Mouse (Mus musculus): ENCODE results near the gene Hspa5.
"Not testable (repeated sequence)": the region's sequence is repeated elsewhere in the genome, so short reads cannot be mapped to it uniquely, and the experiment has no call there.

Gene Hspa5

GRCm38 (mm10) chr2:34754551-34755358 is 17.0 kb upstream of the Hspa5 start, which contains the start of gene Gapvd1:
Gapvd1 (minus strand) TSS chr2:34755232.
- Histone ChIP-seq H3K27me3 (ENCODE audit: control insufficient read depth, insufficient read depth, low read length, poor library complexity, severe bottlenecking) (no peaks in the 10 kb centered on the region), H3K36me3 (ENCODE audit: control insufficient read depth, insufficient read depth, low read length, poor library complexity, severe bottlenecking) (no peaks in the 10 kb centered on the region)
- DNase-seq (ENCODE audit: low read depth, low spot score) = peak; percentile 52

GRCm38 (mm10) chr2:34757341-34757740 is 14.4 kb upstream of the Hspa5 start:
- no peaks in the 10 kb centered on the region for H3K27me3 ChIP-seq (ENCODE audit: control insufficient read depth, insufficient read depth, low read length, poor library complexity, severe bottlenecking)
- no peaks in the 10 kb centered on the region for H3K36me3 ChIP-seq (ENCODE audit: control insufficient read depth, insufficient read depth, low read length, poor library complexity, severe bottlenecking)
- no peak for DNase-seq (ENCODE audit: low read depth, low spot score)

- H3K36me3 ChIP-seq (ENCODE audit: control insufficient read depth, insufficient read depth, low read length, poor library complexity, severe bottlenecking); DNase-seq (ENCODE audit: low read depth, low spot score); H3K27me3 ChIP-seq (ENCODE audit: control insufficient read depth, insufficient read depth, low read length, poor library complexity, severe bottlenecking): not testable (repeated sequence)
Measured at GRCm38 (mm10) chr2:34761272-34761671, 10.5 kb upstream of the Hspa5 start.

GRCm38 (mm10) chr2:34762174-34762573 is 9.6 kb upstream of the Hspa5 start:
- no peaks in the 10 kb centered on the region for H3K27me3 ChIP-seq (ENCODE audit: control insufficient read depth, insufficient read depth, low read length, poor library complexity, severe bottlenecking)
- H3K36me3 ChIP-seq (ENCODE audit: control insufficient read depth, insufficient read depth, low read length, poor library complexity, severe bottlenecking) = no peaks in the 10 kb centered on the region
- no peak for DNase-seq (ENCODE audit: low read depth, low spot score)

- no peaks in the 10 kb centered on the region for H3K27me3 ChIP-seq (ENCODE audit: control insufficient read depth, insufficient read depth, low read length, poor library complexity, severe bottlenecking)
- DNase-seq (ENCODE audit: low read depth, low spot score) = no peak
- H3K36me3 ChIP-seq (ENCODE audit: control insufficient read depth, insufficient read depth, low read length, poor library complexity, severe bottlenecking) = no peaks in the 10 kb centered on the region
Measured at GRCm38 (mm10) chr2:34762872-34763271, 8.9 kb upstream of the Hspa5 start.

- no peaks in the 10 kb centered on the region for H3K27me3 ChIP-seq (ENCODE audit: control insufficient read depth, insufficient read depth, low read length, poor library complexity, severe bottlenecking)
- no peaks in the 10 kb centered on the region for H3K36me3 ChIP-seq (ENCODE audit: control insufficient read depth, insufficient read depth, low read length, poor library complexity, severe bottlenecking)
- DNase-seq (ENCODE audit: low read depth, low spot score) = no peak
Measured at GRCm38 (mm10) chr2:34764801-34765200, 7.0 kb upstream of the Hspa5 start.

- Histone ChIP-seq H3K36me3 (ENCODE audit: control insufficient read depth, insufficient read depth, low read length, poor library complexity, severe bottlenecking) (peaks cover 15% of the 10 kb centered on the region), H3K27me3 (ENCODE audit: control insufficient read depth, insufficient read depth, low read length, poor library complexity, severe bottlenecking) (no peaks in the 10 kb centered on the region)
- DNase-seq (ENCODE audit: low read depth, low spot score) = no peak
Measured at GRCm38 (mm10) chr2:34770049-34770448, 1.7 kb upstream of the Hspa5 start.

- H3K36me3 ChIP-seq (ENCODE audit: control insufficient read depth, insufficient read depth, low read length, poor library complexity, severe bottlenecking) = peaks cover 21% of the 10 kb centered on the region
- no peaks in the 10 kb centered on the region for H3K27me3 ChIP-seq (ENCODE audit: control insufficient read depth, insufficient read depth, low read length, poor library complexity, severe bottlenecking)
- DNase-seq (ENCODE audit: low read depth, low spot score) = no peak
Measured at GRCm38 (mm10) chr2:34770951-34771350, 819 bp upstream of the Hspa5 start.

- peak; percentile 88 for DNase-seq (ENCODE audit: low read depth, low spot score)
- H3K36me3 ChIP-seq (ENCODE audit: control insufficient read depth, insufficient read depth, low read length, poor library complexity, severe bottlenecking) = peaks cover 23% of the 10 kb centered on the region
- no peaks in the 10 kb centered on the region for H3K27me3 ChIP-seq (ENCODE audit: control insufficient read depth, insufficient read depth, low read length, poor library complexity, severe bottlenecking)
Measured at GRCm38 (mm10) chr2:34772252-34773235, 774 bp downstream of the Hspa5 start.

- H3K27me3 ChIP-seq (ENCODE audit: control insufficient read depth, insufficient read depth, low read length, poor library complexity, severe bottlenecking) = no peaks in the 10 kb centered on the region
- no peak for DNase-seq (ENCODE audit: low read depth, low spot score)
- peaks cover 23% of the 10 kb centered on the region for H3K36me3 ChIP-seq (ENCODE audit: control insufficient read depth, insufficient read depth, low read length, poor library complexity, severe bottlenecking)
Measured at GRCm38 (mm10) chr2:34773673-34774072, 1.9 kb downstream of the Hspa5 start.

GRCm38 (mm10) chr2:34774493-34774892 is 2.7 kb downstream of the Hspa5 start:
- H3K36me3 ChIP-seq (ENCODE audit: control insufficient read depth, insufficient read depth, low read length, poor library complexity, severe bottlenecking) = peaks cover 25% of the 10 kb centered on the region
- no peaks in the 10 kb centered on the region for H3K27me3 ChIP-seq (ENCODE audit: control insufficient read depth, insufficient read depth, low read length, poor library complexity, severe bottlenecking)
- DNase-seq (ENCODE audit: low read depth, low spot score) = no peak

- no peaks in the 10 kb centered on the region for H3K27me3 ChIP-seq (ENCODE audit: control insufficient read depth, insufficient read depth, low read length, poor library complexity, severe bottlenecking)
- DNase-seq (ENCODE audit: low read depth, low spot score) = no peak
Measured at GRCm38 (mm10) chr2:34777237-34777868, 5.6 kb downstream of the Hspa5 start.

GRCm38 (mm10) chr2:34783064-34784020 is 11.6 kb downstream of the Hspa5 start:
- DNase-seq (ENCODE audit: low read depth, low spot score) = no peak
- Histone ChIP-seq H3K27me3 (ENCODE audit: control insufficient read depth, insufficient read depth, low read length, poor library complexity, severe bottlenecking) (no peaks in the 10 kb centered on the region), H3K36me3 (ENCODE audit: control insufficient read depth, insufficient read depth, low read length, poor library complexity, severe bottlenecking) (peaks cover 8% of the 10 kb centered on the region)

More at GRCm38 (mm10) chr2:34777237-34777868, 5.6 kb downstream of the Hspa5 start:
- peaks cover 27% of the 10 kb centered on the region for H3K36me3 ChIP-seq (ENCODE audit: control insufficient read depth, insufficient read depth, low read length, poor library complexity, severe bottlenecking)

- peak; percentile 83 for DNase-seq (ENCODE audit: low read depth, low spot score)
- Histone ChIP-seq H3K27me3 (ENCODE audit: control insufficient read depth, insufficient read depth, low read length, poor library complexity, severe bottlenecking) (no peaks in the 10 kb centered on the region), H3K36me3 (ENCODE audit: control insufficient read depth, insufficient read depth, low read length, poor library complexity, severe bottlenecking) (peaks cover 8% of the 10 kb centered on the region)
Measured at GRCm38 (mm10) chr2:34784085-34784484, 12.3 kb downstream of the Hspa5 start.

Data from splenic B cell, adult 2 months (primary cell).